In genomic region chr15:69346065-69346464, GRCm38 (mm10) we compare ENCODE assay signal across 25 mouse cellular contexts.
A peak's percentile ranks its signal among the peaks of the same experiment; 100 is the strongest.
DNase-seq lines count a peak whose midpoint lies in the region; ATAC-seq lines count a peak whose summit lies in the region.
"Had no signal": no experiment of that assay in that cellular context is flagged by ENCODE, and none has a peak within 500 bp of the region (broad histone marks: within the 10 kb centered on the region; RNA-seq: fewer than 3 reads in every experiment).

No protein-coding gene starts in this region.

- no peaks in the 10 kb centered on the region for H3K4me1 ChIP-seq in heart, embryonic 11.5 days (ENCODE audit: control insufficient read depth, insufficient read depth, low read length)
- no peaks in the 10 kb centered on the region for H3K4me1 ChIP-seq in midbrain, embryonic 16.5 days (ENCODE audit: control insufficient read depth, insufficient read depth, low read length)
- H3K4me1 ChIP-seq: embryonic facial prominence, embryonic 12.5 days; embryonic facial prominence, embryonic 15.5 days; hindbrain, embryonic 12.5 days; hindbrain, embryonic 15.5 days had no signal

- ATAC-seq in heart, embryonic 11.5 days (replicated peaks; ENCODE audit: insufficient number of reproducible peaks, low FRiP score, low TSS enrichment): no peak
- ATAC-seq in megakaryocyte-erythroid progenitor cell, adult 5-6 weeks (replicated peaks; ENCODE audit: low FRiP score, low TSS enrichment, poor library complexity, severe bottlenecking): no peak
- no peak for ATAC-seq in midbrain, embryonic 16.5 days
- ATAC-seq: activated CD4-positive, CD25-positive, alpha-beta regulatory T cell, adult 4 months; forebrain, embryonic 14.5 days; forebrain, postnatal 0 days; intestine, postnatal 0 days had no signal

- intact Hi-C loops in heart, postnatal 25 days (cut with DNase I): no loop called here
- intact Hi-C loops in heart, postnatal 14 days (cut with DNase I): no loop called here

- H3K9ac ChIP-seq in heart, embryonic 11.5 days (ENCODE audit: low read depth, low read length): no peak overlapping the region
- H3K9ac ChIP-seq in midbrain, embryonic 16.5 days (ENCODE audit: low read depth, low read length): no peak overlapping the region
- H3K9ac ChIP-seq: embryonic facial prominence, embryonic 12.5 days; embryonic facial prominence, embryonic 15.5 days; forebrain, postnatal 0 days; heart, embryonic 13.5 days; hindbrain, embryonic 12.5 days; hindbrain, embryonic 15.5 days had no signal

- H3K9me3 ChIP-seq in heart, embryonic 11.5 days (replicated peaks; ENCODE audit: control insufficient read depth, low read length): no peaks in the 10 kb centered on the region
- no peaks in the 10 kb centered on the region for H3K9me3 ChIP-seq in midbrain, embryonic 16.5 days (replicated peaks; ENCODE audit: control insufficient read depth, low read length, poor library complexity, severe bottlenecking)
- H3K9me3 ChIP-seq: embryonic facial prominence, embryonic 12.5 days; embryonic facial prominence, embryonic 15.5 days; heart, embryonic 13.5 days; hindbrain, embryonic 12.5 days; hindbrain, embryonic 15.5 days had no signal

- no peak overlapping the region for H3K27ac ChIP-seq in heart, embryonic 11.5 days (ENCODE audit: low read depth, low read length)
- H3K27ac ChIP-seq in midbrain, embryonic 16.5 days (ENCODE audit: low read length): no peak overlapping the region
- H3K27ac ChIP-seq: embryonic facial prominence, embryonic 12.5 days; embryonic facial prominence, embryonic 15.5 days; heart, embryonic 13.5 days; hindbrain, embryonic 12.5 days; hindbrain, embryonic 15.5 days had no signal

- no peak overlapping the region for H3K4me3 ChIP-seq in heart, embryonic 11.5 days (ENCODE audit: low read depth, low read length)
- no peak overlapping the region for H3K4me3 ChIP-seq in midbrain, embryonic 16.5 days (ENCODE audit: low read depth, low read length)
- H3K4me3 ChIP-seq: embryonic facial prominence, embryonic 12.5 days; embryonic facial prominence, embryonic 15.5 days; heart, embryonic 13.5 days; hindbrain, embryonic 12.5 days; hindbrain, embryonic 15.5 days had no signal

- DNase-seq in heart, adult 11 months: peak; percentile 89
- DNase-seq in heart, adult 9 months (ENCODE audit: low spot score in 2 of 2): peak; percentile 7 to 39
- no peak for DNase-seq in heart, postnatal 25 days (ENCODE audit: low spot score)
- peak; percentile 9 to 39 for DNase-seq in heart, postnatal 14 days
- no peak for DNase-seq in adrenal gland, adult (ENCODE audit: inconsistent age in 2 of 2, low spot score in 1 of 2)
- DNase-seq: adrenal gland, postnatal 10 days; adrenal gland, postnatal 36 days; cerebellum, adult 11 months; cerebellum, adult 2 months; cerebellum, adult 9-11 months; cerebellum, postnatal 25 days; forebrain, postnatal 0 days; gastrocnemius, postnatal 25 days; kidney, adult 2 months had no signal

- H3K4me2 ChIP-seq in heart, embryonic 11.5 days: no peak overlapping the region
- H3K4me2 ChIP-seq in midbrain, embryonic 16.5 days (ENCODE audit: low read length): no peak overlapping the region
- H3K4me2 ChIP-seq: embryonic facial prominence, embryonic 12.5 days; embryonic facial prominence, embryonic 15.5 days; heart, embryonic 13.5 days; hindbrain, embryonic 12.5 days; hindbrain, embryonic 15.5 days had no signal

- no peaks in the 10 kb centered on the region for H3K27me3 ChIP-seq in heart, embryonic 11.5 days (ENCODE audit: control insufficient read depth, insufficient read depth, low read length)
- H3K27me3 ChIP-seq in midbrain, embryonic 16.5 days (ENCODE audit: control insufficient read depth, insufficient read depth, low read depth, low read length): no peaks in the 10 kb centered on the region
- H3K27me3 ChIP-seq: embryonic facial prominence, embryonic 12.5 days; embryonic facial prominence, embryonic 15.5 days; heart, embryonic 13.5 days; hindbrain, embryonic 12.5 days; hindbrain, embryonic 15.5 days had no signal

- 50% methylated on average over 1 of the region's 1 CpGs for WGBS in heart, embryonic 11.5 days (ENCODE audit: insufficient replicate concordance)
- 85% methylated on average over 1 of the region's 1 CpGs for WGBS in midbrain, embryonic 16.5 days

- H3K36me3 ChIP-seq in heart, embryonic 11.5 days (ENCODE audit: control insufficient read depth, insufficient read depth, low read length): no peaks in the 10 kb centered on the region
- no peaks in the 10 kb centered on the region for H3K36me3 ChIP-seq in midbrain, embryonic 16.5 days (ENCODE audit: control insufficient read depth, insufficient read depth, low read length)
- H3K36me3 ChIP-seq: embryonic facial prominence, embryonic 12.5 days; embryonic facial prominence, embryonic 15.5 days; heart, embryonic 13.5 days; hindbrain, embryonic 12.5 days; hindbrain, embryonic 15.5 days had no signal

Comparison
In these comparisons a context has a peak if more than half of its experiments do, and no peak if none do; other contexts are left out.
1. DNase-seq: peak in heart, adult 11 months (single experiment), heart, adult 9 months (2 of 2) and heart, postnatal 14 days (2 of 2); none in heart, postnatal 25 days (single experiment) and adrenal gland, adult (0 of 2).